Mouse (Mus musculus) midbrain, postnatal 0 days (tissue): ENCODE measurements around the gene Lrrc42. TPM values are rescaled to one million over a fixed set of nuclear protein-coding genes. Genes with fewer than 3 reads are reported as not detected.

ENCODE experiments used
- ATAC-seq: fragments of 200-750 bp; cut with Nextera tagmentation; 2 replicates; pipeline ENCODE4 v1.8.0; 2017; ENCODE audit warnings: moderate number of reproducible peaks, mild to moderate bottlenecking, moderate TSS enrichment, moderate library complexity; ENCODE audit not compliant: low FRiP score
- DNase-seq: peaks from one replicate; pipeline ENCODE4 v3.0.0-alpha.2; 2015; ENCODE audit warnings: low spot score
- H3K27ac ChIP-seq: fragments of 300-500 bp; sonication (generic); 2 replicates; pipeline ENCODE4 v1.5.1; 2014; ENCODE audit warnings: low read depth, mild to moderate bottlenecking, low read length, mixed read lengths
- H3K27me3 ChIP-seq: fragments of 300-500 bp; sonication (generic); 2 replicates; pipeline ENCODE4 v1.6.1; 2014; ENCODE audit warnings: low read length, control low read depth, mixed read lengths; ENCODE audit not compliant: insufficient read depth
- H3K36me3 ChIP-seq: fragments of 300-500 bp; sonication (generic); 2 replicates; pipeline ENCODE4 v1.6.1; 2014; ENCODE audit warnings: low read length, control low read depth, mixed read lengths; ENCODE audit not compliant: insufficient read depth
- H3K4me1 ChIP-seq: fragments of 300-500 bp; sonication (generic); 2 replicates; pipeline ENCODE4 v1.6.1; 2014; ENCODE audit warnings: mild to moderate bottlenecking, control low read depth, antibody characterized with exemption, low read length, mixed read lengths; ENCODE audit not compliant: insufficient read depth
- H3K4me2 ChIP-seq: fragments of 300-500 bp; sonication (generic); 2 replicates; pipeline ENCODE4 v1.6.1; 2014; ENCODE audit warnings: low read depth, mild to moderate bottlenecking, low read length, mixed read lengths; ENCODE audit not compliant: poor library complexity, severe bottlenecking
- H3K4me3 ChIP-seq: fragments of 300-500 bp; sonication (generic); 2 replicates; pipeline ENCODE4 v1.5.1; 2014; ENCODE audit warnings: low read depth, mild to moderate bottlenecking, low read length, moderate library complexity
- H3K9ac ChIP-seq: fragments of 300-500 bp; sonication (generic); replicated peaks from 2 replicates; pipeline ENCODE4 v1.6.1; 2014; ENCODE audit warnings: mild to moderate bottlenecking, low read length, moderate library complexity, mixed read lengths; ENCODE audit not compliant: poor library complexity, severe bottlenecking
- H3K9me3 ChIP-seq: fragments of 300-500 bp; sonication (generic); 2 replicates; pipeline ENCODE4 v1.6.1; 2016; ENCODE audit warnings: low read length, control low read depth
- CTCF ChIP-seq: IDR thresholded peaks from 2 replicates; pipeline ENCODE4 v1.5.1; 2016; ENCODE audit warnings: antibody characterized with exemption, mild to moderate bottlenecking
- WGBS: fragments of 180-500 bp; shearing (Covaris S2); extraction: QIAGEN DNeasy Blood & Tissue Kit; methylation state at CpG from one replicate; pipeline ENCODE4 v1.1.7; 2014; 5-methylcytosine and 5-hydroxymethylcytosine counted together
- polyA plus RNA-seq: library from polyadenylated mRNA; unstranded; fragments of >200 nt; fragmentation: Nextera tagmentation; extraction: Ambion mirVana; gene quantifications from 2 replicates; pipeline ENCODE4 v1.2.1, GENCODE M21; 2015
- total RNA-seq: library from RNA; depleted of rRNA; stranded (reverse); fragments of >200 nt; gene quantifications from 2 replicates; pipeline ENCODE4 v1.2.3, GENCODE M21; 2014

Lrrc42 gene
- total and polyA plus RNA-seq, 2 experiments from 2014 or later = 16.3 to 36.3 TPM

DNA sequence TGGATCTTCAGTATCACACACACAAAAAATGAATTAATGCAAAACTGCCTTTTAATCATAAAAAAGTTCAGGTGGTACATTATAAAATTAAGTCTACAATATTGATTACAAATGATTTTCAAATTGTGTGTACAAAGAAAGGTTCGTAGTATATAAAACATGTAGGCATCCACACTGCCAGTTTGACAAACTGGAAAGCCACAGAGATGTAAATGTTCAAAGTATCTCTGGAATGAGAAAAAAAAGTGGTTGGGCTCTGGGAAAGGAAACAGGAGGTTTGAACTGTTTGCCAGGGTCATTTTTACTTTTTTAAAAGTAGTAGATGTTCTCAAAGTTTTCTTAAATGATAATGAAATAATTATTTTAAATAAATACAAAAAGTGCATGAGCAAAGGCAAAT lies 7.3 kb downstream of the Lrrc42 start:
- TF ChIP-seq CTCF = no peak

DNA sequence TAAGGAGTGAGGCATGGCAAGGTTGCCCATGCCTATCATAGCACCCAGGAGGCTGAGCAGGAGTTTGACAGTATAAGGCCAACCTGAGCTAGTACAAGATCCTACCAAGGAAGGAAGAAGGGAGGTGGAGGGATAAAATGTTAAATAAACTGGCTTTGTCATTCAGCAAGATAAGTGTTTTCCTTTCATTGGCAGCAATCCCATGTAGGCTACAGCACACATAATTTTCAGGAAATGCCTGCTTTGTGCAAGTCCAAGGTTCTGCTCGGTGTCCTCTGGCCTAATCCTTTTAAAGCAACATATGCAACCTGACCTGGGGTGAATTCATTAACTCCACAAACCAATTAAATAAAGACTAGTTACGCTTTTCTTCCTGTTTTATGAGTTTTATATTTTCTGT lies 8.0 kb downstream of the Lrrc42 start:
- Histone ChIP-seq H3K9me3 (no peaks in the 10 kb centered on the region), H3K27me3 (no peaks in the 10 kb centered on the region), H3K36me3 (peaks cover 8% of the 10 kb centered on the region), H3K9ac (no peak overlapping the region), H3K4me2 (no peak overlapping the region), H3K27ac (no peak overlapping the region), H3K4me1 (peaks cover 5% of the 10 kb centered on the region; the same call in 1 of the 2 replicates), H3K4me3 (no peak overlapping the region)
- no peak for ATAC-seq
- no peak for TF ChIP-seq CTCF
- WGBS = 54% methylated on average over 2 of the region's 2 CpGs
- DNase-seq = no peak

More for the DNA sequence above, 7.3 kb downstream of the Lrrc42 start:
- Histone ChIP-seq H3K27me3 (no peaks in the 10 kb centered on the region), H3K4me2 (no peak overlapping the region), H3K27ac (no peak overlapping the region), H3K9me3 (no peaks in the 10 kb centered on the region), H3K9ac (no peak overlapping the region), H3K4me1 (peaks cover 5% of the 10 kb centered on the region; the same call in 1 of the 2 replicates), H3K36me3 (peaks cover 4% of the 10 kb centered on the region; the same call in 1 of the 2 replicates), H3K4me3 (no peak overlapping the region)
- 76% methylated on average over 1 of the region's 1 CpGs for WGBS
- DNase-seq (no peak), ATAC-seq (no peak)

DNA sequence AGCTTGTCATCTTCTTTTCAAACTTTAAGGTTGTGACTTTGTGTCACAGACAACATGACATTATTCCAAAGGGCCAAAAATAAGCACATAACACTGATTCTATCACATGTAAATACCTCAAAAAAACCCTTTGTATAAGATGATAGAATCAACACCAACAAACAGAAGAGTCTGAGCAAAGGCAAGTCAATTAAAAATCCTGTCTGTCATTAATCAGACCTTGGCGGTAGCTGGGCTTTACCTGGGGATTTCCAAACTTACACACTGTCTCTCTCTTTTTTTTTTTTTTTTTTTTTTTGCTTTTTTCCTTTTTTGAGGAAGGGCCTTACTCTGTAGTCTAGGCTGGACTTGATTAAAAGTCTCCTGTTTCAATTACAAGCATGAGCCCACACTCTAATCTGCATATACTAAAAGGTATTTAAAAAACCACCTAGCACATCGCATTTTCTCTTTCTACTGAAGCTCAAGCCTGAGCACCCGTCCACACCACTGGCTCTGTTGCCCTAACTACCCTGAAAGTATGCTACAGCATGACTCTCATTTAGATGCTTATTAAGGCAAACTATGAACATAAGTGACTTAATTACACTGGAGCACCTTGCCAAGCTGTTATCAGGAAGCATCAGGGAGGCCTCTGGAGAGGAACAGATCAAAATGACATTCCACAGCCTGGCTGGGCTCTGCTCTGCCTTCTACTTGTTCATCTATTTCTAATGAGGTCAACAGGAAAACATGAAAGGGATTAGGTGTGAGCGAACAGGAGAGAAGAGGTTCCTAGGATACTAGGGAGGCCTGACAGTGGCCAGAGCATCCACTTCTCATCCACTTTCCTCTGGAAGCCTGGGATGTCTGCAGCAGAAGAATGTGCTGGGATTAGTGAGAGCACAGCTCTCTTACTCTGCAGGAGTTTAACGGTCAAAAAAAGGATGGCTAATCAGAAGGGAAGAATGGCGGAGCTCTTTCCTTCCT lies 9.7 kb downstream of the Lrrc42 start:
- DNase-seq (no peak), ATAC-seq (no peak)
- 0 out of 2 replicates have a peak overlapping the region, but pooled peaks have one; percentile 4 for H3K9ac ChIP-seq
- no peaks in the 10 kb centered on the region for H3K27me3 ChIP-seq
- H3K9me3 ChIP-seq = no peaks in the 10 kb centered on the region
- H3K4me3 ChIP-seq = no peak overlapping the region
- 48% methylated on average over 6 of the region's 6 CpGs for WGBS
- H3K4me2 ChIP-seq = no peak overlapping the region
- H3K36me3 ChIP-seq = peaks cover 24% of the 10 kb centered on the region
- H3K27ac ChIP-seq = no peak overlapping the region
- no peaks in the 10 kb centered on the region for H3K4me1 ChIP-seq
- TF ChIP-seq CTCF = no peak

DNA sequence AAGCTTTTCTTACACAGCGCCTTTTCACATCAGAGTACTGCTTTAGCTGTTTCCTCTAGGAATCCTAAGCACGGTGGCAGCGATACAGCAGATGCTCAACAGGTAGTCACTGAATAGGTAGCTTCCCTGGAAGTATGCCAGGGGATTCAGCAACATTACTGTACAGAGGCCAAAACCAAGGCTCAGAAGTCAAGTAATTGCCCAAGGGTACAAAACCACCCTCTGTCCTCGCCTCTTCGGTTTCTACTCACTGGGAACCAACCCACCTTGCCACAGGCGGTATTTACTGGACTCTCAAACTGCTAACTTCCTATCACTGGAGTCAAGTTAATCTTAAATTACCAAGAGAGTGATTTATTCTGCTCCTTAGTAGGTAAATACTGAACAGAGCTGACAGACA lies 13.1 kb downstream of the Lrrc42 start:
- ATAC-seq = no peak
- no peak overlapping the region for H3K27ac ChIP-seq
- no peaks in the 10 kb centered on the region for H3K4me1 ChIP-seq
- 97% methylated on average over 6 of the region's 6 CpGs for WGBS
- H3K4me3 ChIP-seq = no peak overlapping the region
- no peaks in the 10 kb centered on the region for H3K27me3 ChIP-seq
- H3K4me2 ChIP-seq = no peak overlapping the region
- no peaks in the 10 kb centered on the region for H3K9me3 ChIP-seq
- DNase-seq = no peak
- no peak for TF ChIP-seq CTCF
- peaks cover 33% of the 10 kb centered on the region for H3K36me3 ChIP-seq
- H3K9ac ChIP-seq = no peak overlapping the region

DNA sequence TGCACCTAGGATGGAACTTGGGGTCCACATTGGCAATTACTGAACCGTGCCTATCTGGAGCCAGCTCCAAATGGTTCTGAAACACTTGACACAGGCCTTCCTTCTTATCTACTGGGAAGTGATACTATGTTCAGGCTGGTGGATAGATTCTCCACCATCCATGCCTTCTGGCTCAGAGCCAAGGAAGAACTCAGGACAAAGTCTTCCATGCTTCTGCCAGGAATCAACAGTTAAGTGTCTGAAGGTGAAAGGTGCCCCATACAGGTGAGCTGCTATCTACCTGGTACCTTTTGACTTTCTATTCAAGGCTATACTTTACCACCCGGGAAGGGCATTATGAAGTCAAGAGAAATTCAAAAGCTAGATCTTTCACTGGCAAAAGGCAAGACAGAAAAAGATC lies 15.1 kb downstream of the Lrrc42 start:
- no peak overlapping the region for H3K27ac ChIP-seq
- TF ChIP-seq CTCF = no peak
- H3K4me3 ChIP-seq = no peak overlapping the region
- no peak overlapping the region for H3K9ac ChIP-seq
- H3K9me3 ChIP-seq = no peaks in the 10 kb centered on the region
- H3K4me1 ChIP-seq = no peaks in the 10 kb centered on the region
- peaks cover 44% of the 10 kb centered on the region for H3K36me3 ChIP-seq
- ATAC-seq (no peak), DNase-seq (no peak)
- WGBS = 94% methylated on average over 2 of the region's 2 CpGs
- no peaks in the 10 kb centered on the region for H3K27me3 ChIP-seq
- H3K4me2 ChIP-seq = no peak overlapping the region

DNA sequence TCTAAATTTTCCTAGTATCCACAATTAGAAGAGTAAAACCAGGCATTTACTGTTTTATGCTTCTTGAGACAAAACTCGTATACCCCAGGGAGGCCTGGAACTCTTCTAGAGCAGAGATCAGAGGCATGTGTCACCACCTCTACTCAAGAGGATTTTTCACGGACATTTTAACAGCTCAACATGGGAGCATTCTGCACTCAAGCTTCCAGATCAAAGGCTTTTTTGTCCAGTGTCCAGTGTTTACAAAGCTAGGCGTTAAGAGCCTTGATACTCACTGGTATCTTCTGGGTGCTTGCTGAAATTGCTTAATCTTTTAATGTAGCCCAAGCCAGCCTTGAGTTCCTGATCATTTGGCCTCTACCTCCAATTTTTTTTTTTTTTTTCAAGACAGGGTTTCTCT lies 21.1 kb downstream of the Lrrc42 start:
- Histone ChIP-seq H3K9ac (no peak overlapping the region), H3K4me3 (no peak overlapping the region), H3K4me2 (no peak overlapping the region), H3K4me1 (no peaks in the 10 kb centered on the region), H3K36me3 (peaks cover 24% of the 10 kb centered on the region), H3K9me3 (no peaks in the 10 kb centered on the region), H3K27ac (no peak overlapping the region), H3K27me3 (no peaks in the 10 kb centered on the region)
- no peak for TF ChIP-seq CTCF
- 31% methylated on average over 3 of the region's 3 CpGs for WGBS
- no peak for ATAC-seq
- DNase-seq = no peak
